Mouse (Mus musculus) splenic B cell, adult 2 months (primary cell): ENCODE measurements around the gene Igflr1.
A peak's percentile ranks its signal among the peaks of the same experiment; 100 is the strongest.

Source experiments
- DNase-seq: peaks from one replicate; pipeline ENCODE4 v3.0.0-alpha.2; 2011; ENCODE audit warnings: low read depth, low spot score
- H3K27me3 ChIP-seq: 2 replicates; pipeline ENCODE4 v1.6.1; 2012; ENCODE audit warnings: mild to moderate bottlenecking, low read length, moderate library complexity, mixed read lengths; ENCODE audit not compliant: control insufficient read depth, poor library complexity, insufficient read depth, severe bottlenecking
- H3K36me3 ChIP-seq: 2 replicates; pipeline ENCODE4 v1.6.1; 2012; ENCODE audit warnings: mild to moderate bottlenecking, low read length, moderate library complexity, mixed read lengths; ENCODE audit not compliant: control insufficient read depth, poor library complexity, insufficient read depth, severe bottlenecking

Igflr1 gene

GRCm38 (mm10) chr7:30562526-30563116, 2.6 kb upstream of the Igflr1 start:
- Histone ChIP-seq H3K36me3 (peaks cover 8% of the 10 kb centered on the region), H3K27me3 (no peaks in the 10 kb centered on the region)
- DNase-seq, result no peak

DNA sequence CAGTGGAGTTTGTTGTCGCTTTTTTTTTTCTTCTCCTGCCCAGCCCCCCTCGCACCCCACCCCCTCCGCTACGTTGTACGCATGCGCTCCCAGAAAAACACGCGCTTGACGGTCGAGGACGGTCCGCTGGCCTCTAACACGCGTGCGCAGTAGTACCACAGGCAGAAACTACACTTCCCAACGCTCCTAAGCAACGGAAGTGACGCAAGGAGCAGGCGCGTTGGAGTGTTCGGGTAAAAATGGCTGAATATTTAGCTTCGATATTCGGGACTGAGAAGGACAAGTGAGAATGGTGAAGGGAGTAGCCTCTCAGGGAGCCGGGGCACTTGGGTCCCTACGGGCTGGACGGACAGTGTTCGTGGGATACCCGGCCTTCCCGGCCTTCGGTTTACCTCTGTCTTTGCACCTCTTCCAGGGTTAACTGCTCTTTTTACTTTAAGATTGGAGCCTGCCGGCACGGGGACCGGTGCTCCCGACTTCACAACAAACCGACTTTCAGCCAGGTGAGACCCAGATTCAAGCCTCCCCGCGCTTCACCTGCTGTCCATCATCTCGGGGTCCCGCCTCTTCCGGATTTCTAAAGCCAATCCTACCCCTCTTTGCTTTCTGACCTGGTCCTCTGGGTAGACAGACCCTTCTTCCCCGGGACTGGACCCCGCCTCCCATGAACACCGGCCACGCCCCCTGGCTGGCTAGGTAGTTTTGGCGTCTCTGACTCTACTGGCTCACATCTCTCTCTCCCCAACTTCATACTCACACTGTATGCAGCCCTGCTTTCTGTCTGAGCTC, 1.9 kb upstream of the Igflr1 start, which contains the start of the genes U2af1l4, Gm49396 and Psenen:
Gene U2af1l4, plus strand, starts transcription at position 185 of the 789 bp plus-strand sequence.
Gene Gm49396, plus strand, starts transcription at position 228 of the 789 bp plus-strand sequence.
Gene Psenen, minus strand, starts transcription at position 511 of the 789 bp plus-strand sequence.
- Histone ChIP-seq H3K36me3 (peaks cover 10% of the 10 kb centered on the region), H3K27me3 (no peaks in the 10 kb centered on the region)
- peak; percentile 99 for DNase-seq

DNA sequence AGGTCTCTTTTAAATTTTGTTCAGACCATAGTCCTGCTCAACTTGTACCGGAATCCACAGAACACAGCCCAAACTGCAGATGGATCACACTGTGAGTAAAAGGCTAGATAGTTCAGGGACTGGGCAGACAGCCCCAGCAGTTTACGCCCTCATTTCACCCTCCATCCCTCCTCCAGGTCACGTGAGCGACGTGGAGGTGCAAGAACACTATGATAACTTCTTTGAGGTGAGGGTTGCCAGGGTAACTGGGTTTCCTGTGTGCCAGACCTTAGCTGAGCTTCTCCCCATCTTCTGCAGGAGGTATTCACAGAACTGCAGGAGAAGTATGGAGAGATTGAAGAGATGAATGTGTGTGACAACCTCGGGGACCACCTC, 1.3 kb upstream of the Igflr1 start:
- no peaks in the 10 kb centered on the region for H3K27me3 ChIP-seq
- no peak for DNase-seq
- H3K36me3 ChIP-seq, result peaks cover 11% of the 10 kb centered on the region

DNA sequence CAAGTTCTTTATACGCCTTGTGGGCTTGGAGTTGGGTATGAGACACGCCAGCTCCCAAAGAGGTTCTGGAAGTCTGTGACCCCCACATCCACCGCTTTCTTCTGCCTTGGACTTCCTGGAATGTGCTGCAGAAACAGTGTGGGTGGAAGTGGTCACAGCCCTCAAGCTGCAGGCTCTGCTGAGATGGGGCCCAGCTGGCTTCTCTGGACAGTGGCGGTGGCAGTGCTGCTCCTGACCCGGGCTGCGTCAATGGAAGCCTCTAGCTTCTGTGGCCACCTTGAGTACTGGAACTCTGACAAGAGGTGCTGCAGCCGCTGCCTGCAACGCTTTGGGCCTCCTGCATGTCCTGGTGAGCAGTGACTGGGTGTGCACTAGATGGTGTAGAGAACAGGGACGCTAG, 806 bp downstream of the Igflr1 start:
- H3K36me3 ChIP-seq, result peaks cover 23% of the 10 kb centered on the region
- H3K27me3 ChIP-seq, result no peaks in the 10 kb centered on the region
- no peak for DNase-seq

DNA sequence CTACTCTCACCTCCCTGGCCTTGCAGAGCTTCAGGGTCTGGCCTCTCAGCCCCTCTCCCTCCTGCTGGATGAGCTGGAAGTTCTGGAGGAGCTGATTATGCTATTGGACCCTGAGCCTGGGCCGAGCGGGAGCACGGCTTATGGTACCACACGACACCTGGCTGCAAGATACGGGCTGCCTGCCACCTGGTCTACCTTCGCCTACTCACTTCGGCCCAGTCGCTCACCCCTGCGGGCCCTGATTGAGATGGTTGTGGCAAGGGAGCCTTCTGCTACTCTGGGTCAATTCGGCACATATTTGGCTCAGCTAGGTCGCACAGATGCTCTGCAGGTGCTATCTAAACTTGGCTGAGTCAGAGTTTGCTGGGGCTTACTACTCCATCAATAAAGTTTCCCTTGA, 2.3 kb downstream of the Igflr1 start:
- DNase-seq, result no peak
- no peaks in the 10 kb centered on the region for H3K27me3 ChIP-seq
- H3K36me3 ChIP-seq, result peaks cover 22% of the 10 kb centered on the region

DNA sequence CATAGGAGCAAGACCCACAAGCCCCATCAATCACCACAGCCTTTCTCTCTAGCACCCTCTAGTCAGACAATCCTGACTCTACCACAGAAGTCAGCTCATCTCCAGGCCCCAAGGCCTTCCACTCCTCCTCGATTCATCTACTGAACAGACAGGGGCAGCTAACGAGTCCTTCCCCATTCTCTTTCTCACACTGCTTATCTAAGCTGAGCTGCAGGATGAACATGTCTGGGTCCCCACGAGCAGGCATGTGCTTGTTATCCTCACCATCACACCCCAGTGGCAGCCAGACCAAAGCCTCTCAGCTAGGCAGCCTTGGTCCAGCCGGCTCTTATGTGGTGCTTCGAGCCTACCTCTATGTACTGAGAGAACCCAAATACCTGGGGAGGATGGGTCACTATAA, 7.2 kb downstream of the Igflr1 start:
- Histone ChIP-seq H3K27me3 (no peaks in the 10 kb centered on the region), H3K36me3 (peaks cover 31% of the 10 kb centered on the region)
- DNase-seq, result no peak

DNA sequence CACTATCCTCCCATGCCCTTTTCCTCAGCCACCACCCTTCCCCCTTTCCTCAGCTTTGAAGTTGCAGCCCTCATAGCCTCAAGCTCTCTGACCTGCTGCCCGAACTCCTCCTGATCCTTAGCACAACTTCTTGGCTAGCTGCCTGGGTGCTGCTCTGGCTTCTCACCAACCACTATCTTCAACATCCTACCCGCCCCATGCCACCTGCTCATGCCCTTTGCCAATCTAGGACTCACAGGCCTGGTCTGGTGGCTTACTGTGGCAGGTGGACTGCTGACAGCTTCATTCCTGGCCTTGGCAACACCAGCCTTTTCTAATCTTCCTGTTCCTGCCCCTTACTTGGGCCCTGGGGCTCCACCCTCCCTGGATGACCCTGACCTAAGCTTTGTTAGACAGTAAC, 7.7 kb downstream of the Igflr1 start:
- peaks cover 31% of the 10 kb centered on the region for H3K36me3 ChIP-seq
- DNase-seq, result no peak

GRCm38 (mm10) chr7:30579950-30580349, 14.7 kb downstream of the Igflr1 start:
- Histone ChIP-seq H3K36me3 (peaks cover 21% of the 10 kb centered on the region), H3K27me3 (no peaks in the 10 kb centered on the region)
- no peak for DNase-seq

More for the DNA sequence above, 7.7 kb downstream of the Igflr1 start:
- no peaks in the 10 kb centered on the region for H3K27me3 ChIP-seq

- Histone ChIP-seq H3K27me3 (no peaks in the 10 kb centered on the region), H3K36me3 (peaks cover 17% of the 10 kb centered on the region)
- DNase-seq, result no peak
Measured at GRCm38 (mm10) chr7:30581547-30581946, 16.3 kb downstream of the Igflr1 start.

DNA sequence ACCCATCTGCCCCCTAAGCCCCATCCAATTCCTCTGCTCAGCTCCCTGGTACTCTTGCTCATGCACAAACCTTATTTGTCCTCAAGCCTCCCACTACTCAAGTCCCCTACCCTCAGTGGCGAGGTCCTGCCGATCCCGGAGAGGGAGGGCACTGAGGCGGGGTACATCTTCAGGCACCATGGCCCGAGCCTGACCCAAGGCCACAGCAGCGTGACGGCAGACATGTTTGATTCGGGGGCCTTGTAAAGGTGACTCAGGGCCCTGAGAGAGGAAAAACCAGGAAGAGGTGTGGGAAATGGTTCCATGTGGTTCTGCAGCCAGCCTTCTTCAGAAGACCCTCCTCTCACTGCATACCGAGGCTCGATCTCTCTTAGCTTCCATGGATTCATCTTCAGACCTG, 19.1 kb downstream of the Igflr1 start:
- no peaks in the 10 kb centered on the region for H3K27me3 ChIP-seq
- DNase-seq, result no peak
- H3K36me3 ChIP-seq, result peaks cover 12% of the 10 kb centered on the region

- peaks cover 7% of the 10 kb centered on the region; the same call in 1 of the 2 replicates for H3K36me3 ChIP-seq
- no peaks in the 10 kb centered on the region for H3K27me3 ChIP-seq
- DNase-seq, result no peak
Measured at GRCm38 (mm10) chr7:30585170-30585569, 19.9 kb downstream of the Igflr1 start.

- peaks cover 3% of the 10 kb centered on the region; the same call in 1 of the 2 replicates for H3K36me3 ChIP-seq
- no peak for DNase-seq
- no peaks in the 10 kb centered on the region for H3K27me3 ChIP-seq
Measured at GRCm38 (mm10) chr7:30586455-30587020, 21.3 kb downstream of the Igflr1 start.

- Histone ChIP-seq H3K36me3 (no peaks in the 10 kb centered on the region; the same call in 1 of the 2 replicates), H3K27me3 (no peaks in the 10 kb centered on the region)
- DNase-seq, result peak; percentile 56
Measured at GRCm38 (mm10) chr7:30587842-30588667, 22.8 kb downstream of the Igflr1 start.

DNA sequence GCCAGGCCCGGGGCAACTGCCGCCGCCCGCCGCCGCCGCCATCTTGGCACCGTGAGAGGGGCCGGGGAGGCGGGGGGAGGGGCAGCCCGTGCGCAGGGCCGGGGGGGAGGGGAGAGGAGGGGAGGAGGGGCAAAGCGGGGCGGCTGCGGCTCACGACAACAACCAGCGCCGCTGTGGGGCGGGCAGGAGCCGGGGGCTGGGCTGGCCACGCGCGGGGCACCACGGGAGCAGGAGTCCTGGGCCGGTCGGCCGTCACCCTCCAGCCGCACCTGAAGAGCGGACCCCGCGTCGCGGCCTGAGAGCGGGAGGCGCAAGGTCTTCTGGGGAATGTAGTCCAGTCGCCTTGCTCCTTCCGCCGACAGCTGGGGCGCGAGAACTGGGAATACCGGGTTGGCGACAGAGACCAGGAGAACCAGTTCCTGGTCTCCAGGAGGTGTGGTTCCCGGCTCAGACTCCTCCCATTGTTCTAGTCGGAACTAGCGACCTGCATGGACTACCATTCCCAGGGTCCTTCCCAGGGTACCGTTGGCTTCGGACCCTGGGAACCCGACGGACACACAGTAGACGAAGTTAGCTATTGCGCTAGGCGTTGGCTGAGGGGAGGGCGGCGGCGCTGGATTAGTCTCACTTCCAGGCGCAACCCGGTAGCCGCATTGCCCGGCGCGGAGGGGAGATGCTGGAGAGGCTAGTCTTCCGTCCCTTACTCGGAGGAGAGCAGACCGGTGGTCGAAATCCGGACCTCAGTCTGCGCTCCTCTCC, 23.6 kb downstream of the Igflr1 start, which contains the start of gene Kmt2b:
Gene Kmt2b, minus strand, starts transcription at position 51 of the 759 bp plus-strand sequence.
- DNase-seq, result peak; percentile 94
- no peaks in the 10 kb centered on the region; the same call in 1 of the 2 replicates for H3K36me3 ChIP-seq
- H3K27me3 ChIP-seq, result no peaks in the 10 kb centered on the region
